Mouse (Mus musculus): ENCODE data around the gene Il2rb. TPM values are rescaled to one million over a fixed set of nuclear protein-coding genes. Genes with fewer than 3 reads are reported as not detected.

The Il2rb gene
- polyA plus RNA-seq, 1 experiment from 2014 or later = not detected

DNA sequence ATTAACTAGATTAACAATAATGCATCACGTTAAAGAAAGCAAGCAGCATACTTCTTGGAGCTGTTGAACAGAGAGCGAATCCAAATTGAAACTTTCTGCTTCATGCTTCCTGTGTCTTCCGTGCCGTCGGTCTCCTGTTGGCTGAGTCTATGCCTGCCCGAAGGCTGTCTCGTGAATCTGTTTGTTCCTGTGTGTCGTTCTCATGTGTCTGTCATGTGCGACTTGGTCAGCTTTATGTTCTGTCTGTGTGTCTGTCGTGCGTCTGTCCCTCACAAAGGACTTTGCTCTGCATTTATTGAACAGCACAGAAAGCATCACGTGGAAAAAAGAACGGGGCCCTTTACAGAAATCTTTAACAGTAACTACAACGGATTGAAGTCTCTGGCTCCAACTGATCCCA, 17.9 kb upstream of the Il2rb start:
- no peaks in the 10 kb centered on the region for H3K36me3 ChIP-seq (ENCODE audit: control insufficient read depth, insufficient read depth, low read length)
- H3K4me3 ChIP-seq (ENCODE audit: low read depth, low read length) = no peak overlapping the region
- H3K9ac ChIP-seq (ENCODE audit: low read depth, low read length) = no peak overlapping the region
- H3K4me1 ChIP-seq (ENCODE audit: control insufficient read depth, insufficient read depth, low read length) = peaks cover 9% of the 10 kb centered on the region; the same call in 1 of the 2 replicates
- H3K27ac ChIP-seq (ENCODE audit: low read depth, low read length) = no peak overlapping the region
- H3K4me2 ChIP-seq = no peak overlapping the region
- ATAC-seq (replicated peaks; ENCODE audit: insufficient number of reproducible peaks, low FRiP score, low TSS enrichment) = no peak
- no peaks in the 10 kb centered on the region for H3K9me3 ChIP-seq (replicated peaks; ENCODE audit: control insufficient read depth, low read length)
- H3K27me3 ChIP-seq (ENCODE audit: control insufficient read depth, insufficient read depth, low read length) = no peaks in the 10 kb centered on the region
- WGBS (ENCODE audit: insufficient replicate concordance) = 84% methylated on average over 14 of the region's 14 CpGs

DNA sequence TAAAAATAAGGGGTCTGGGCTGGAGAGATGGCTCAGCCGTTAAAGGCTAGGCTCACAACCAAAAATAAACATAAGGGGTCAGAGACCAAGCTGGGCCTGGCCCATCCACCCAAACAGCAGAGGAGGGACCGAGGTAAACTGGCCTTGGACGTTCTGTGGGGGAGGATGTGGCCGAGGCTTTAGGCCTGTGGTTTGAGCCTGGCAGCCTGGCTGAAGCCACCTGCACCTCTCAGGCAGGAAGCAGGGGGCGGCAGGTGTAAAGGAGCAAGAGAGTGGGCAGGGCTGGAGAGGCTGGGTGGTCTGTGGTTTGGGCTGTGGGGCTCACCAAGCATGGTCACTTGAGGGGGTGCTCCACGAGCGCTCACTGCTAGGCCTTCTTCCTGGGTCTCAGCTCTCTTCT, 16.9 kb upstream of the Il2rb start:
- Histone ChIP-seq H3K4me2 (no peak overlapping the region), H3K9ac (ENCODE audit: low read depth, low read length) (no peak overlapping the region), H3K27me3 (ENCODE audit: control insufficient read depth, insufficient read depth, low read length) (no peaks in the 10 kb centered on the region), H3K27ac (ENCODE audit: low read depth, low read length) (no peak overlapping the region), H3K4me1 (ENCODE audit: control insufficient read depth, insufficient read depth, low read length) (0 out of 2 replicates have a peak, but pooled peaks cover 8% of the 10 kb centered on the region), H3K9me3 (replicated peaks; ENCODE audit: control insufficient read depth, low read length) (no peaks in the 10 kb centered on the region), H3K4me3 (ENCODE audit: low read depth, low read length) (no peak overlapping the region), H3K36me3 (ENCODE audit: control insufficient read depth, insufficient read depth, low read length) (no peaks in the 10 kb centered on the region)
- ATAC-seq (replicated peaks; ENCODE audit: insufficient number of reproducible peaks, low FRiP score, low TSS enrichment) = no peak
- WGBS (ENCODE audit: insufficient replicate concordance) = 67% methylated on average over 7 of the region's 7 CpGs

DNA sequence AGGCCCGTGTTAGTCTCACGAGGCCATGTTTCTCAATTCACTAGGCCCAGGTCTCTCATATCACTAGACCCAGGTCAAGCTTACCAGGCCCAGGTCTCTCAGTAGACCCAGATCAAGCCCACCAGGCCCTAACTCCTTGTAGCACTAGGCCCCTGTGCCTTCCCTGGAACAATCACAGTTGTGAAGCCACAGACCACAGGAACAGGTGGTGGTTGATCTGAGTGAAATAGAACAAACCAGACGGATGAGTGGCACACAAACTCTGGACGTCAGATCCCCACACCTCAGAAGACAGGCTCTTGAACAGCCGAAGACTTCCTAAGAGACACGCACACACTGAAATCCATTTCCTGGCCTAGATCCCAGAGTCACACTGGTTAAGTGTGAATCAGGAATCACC, 15.7 kb upstream of the Il2rb start:
- H3K27ac ChIP-seq (ENCODE audit: low read depth, low read length) = no peak overlapping the region
- H3K9me3 ChIP-seq (replicated peaks; ENCODE audit: control insufficient read depth, low read length) = no peaks in the 10 kb centered on the region
- H3K36me3 ChIP-seq (ENCODE audit: control insufficient read depth, insufficient read depth, low read length) = no peaks in the 10 kb centered on the region
- no peak overlapping the region for H3K4me3 ChIP-seq (ENCODE audit: low read depth, low read length)
- H3K4me2 ChIP-seq = no peak overlapping the region
- no peaks in the 10 kb centered on the region for H3K27me3 ChIP-seq (ENCODE audit: control insufficient read depth, insufficient read depth, low read length)
- H3K4me1 ChIP-seq (ENCODE audit: control insufficient read depth, insufficient read depth, low read length) = 0 out of 2 replicates have a peak, but pooled peaks cover 8% of the 10 kb centered on the region
- WGBS (ENCODE audit: insufficient replicate concordance) = 79% methylated on average over 6 of the region's 6 CpGs
- H3K9ac ChIP-seq (ENCODE audit: low read depth, low read length) = no peak overlapping the region
- no peak for ATAC-seq (replicated peaks; ENCODE audit: insufficient number of reproducible peaks, low FRiP score, low TSS enrichment)

DNA sequence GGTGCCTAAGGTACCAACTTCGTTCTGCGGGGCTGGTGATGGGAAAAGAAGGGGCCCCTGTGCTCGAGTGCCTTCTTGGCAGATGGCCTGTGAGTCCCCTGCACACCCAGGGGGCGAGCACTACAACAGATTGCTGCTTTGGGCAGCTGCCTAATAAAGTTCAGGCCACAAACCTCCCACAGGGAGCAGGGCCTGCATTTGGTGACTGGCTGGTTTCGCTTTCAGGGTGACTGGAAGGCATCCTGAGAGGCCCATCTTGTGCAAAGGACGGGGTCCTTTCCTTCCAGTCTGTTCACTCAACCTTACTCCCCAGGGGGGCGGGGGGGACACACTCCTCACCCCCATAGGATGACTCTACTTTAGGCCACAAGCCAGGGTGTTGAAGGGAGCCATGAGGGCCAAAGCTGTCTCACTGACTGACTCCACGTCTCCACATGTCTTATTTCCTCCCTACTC, 15.1 kb upstream of the Il2rb start:
- no peak overlapping the region for H3K4me2 ChIP-seq
- ATAC-seq (replicated peaks; ENCODE audit: insufficient number of reproducible peaks, low FRiP score, low TSS enrichment) = no peak
- 0 out of 2 replicates have a peak, but pooled peaks cover 8% of the 10 kb centered on the region for H3K4me1 ChIP-seq (ENCODE audit: control insufficient read depth, insufficient read depth, low read length)
- H3K36me3 ChIP-seq (ENCODE audit: control insufficient read depth, insufficient read depth, low read length) = no peaks in the 10 kb centered on the region
- H3K4me3 ChIP-seq (ENCODE audit: low read depth, low read length) = no peak overlapping the region
- peak overlapping the region; percentile 34 for H3K9ac ChIP-seq (ENCODE audit: low read depth, low read length)
- H3K27ac ChIP-seq (ENCODE audit: low read depth, low read length) = no peak overlapping the region
- no peaks in the 10 kb centered on the region for H3K27me3 ChIP-seq (ENCODE audit: control insufficient read depth, insufficient read depth, low read length)
- no peaks in the 10 kb centered on the region for H3K9me3 ChIP-seq (replicated peaks; ENCODE audit: control insufficient read depth, low read length)
- WGBS (ENCODE audit: insufficient replicate concordance) = 67% methylated on average over 8 of the region's 8 CpGs

DNA sequence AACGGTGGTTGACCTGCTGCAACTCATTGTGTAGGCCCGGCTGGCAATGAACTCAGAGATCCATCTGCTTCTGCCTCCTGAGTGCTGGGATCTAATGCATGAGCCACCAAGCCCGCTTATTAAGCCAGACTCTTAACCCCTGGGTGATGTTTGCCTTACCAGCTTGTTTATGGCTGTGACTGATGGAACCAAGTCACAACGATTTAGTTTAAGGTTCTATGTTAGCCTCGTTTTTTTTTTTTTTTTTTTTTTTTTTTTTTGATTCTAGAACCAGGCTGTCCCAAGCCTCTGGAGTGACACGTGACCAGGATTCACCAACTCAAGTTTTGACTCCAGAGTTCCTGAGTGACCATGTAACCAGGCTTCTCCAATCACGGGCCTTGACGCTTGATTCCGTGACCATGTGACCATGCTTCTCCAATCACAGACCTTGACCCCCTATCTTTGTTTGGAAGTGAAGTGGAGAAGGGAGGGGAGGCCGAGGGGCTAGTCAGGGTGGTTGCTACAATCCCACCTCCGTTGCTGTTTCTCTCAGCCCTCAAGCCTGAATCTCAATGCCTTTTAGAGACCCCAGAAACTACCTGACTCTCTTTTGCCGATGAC, 14.3 kb upstream of the Il2rb start:
- ATAC-seq (replicated peaks; ENCODE audit: insufficient number of reproducible peaks, low FRiP score, low TSS enrichment) = no peak
- H3K4me1 ChIP-seq (ENCODE audit: control insufficient read depth, insufficient read depth, low read length) = 0 out of 2 replicates have a peak, but pooled peaks cover 8% of the 10 kb centered on the region
- no peak overlapping the region for H3K4me3 ChIP-seq (ENCODE audit: low read depth, low read length)
- 0 out of 2 replicates have a peak overlapping the region, but pooled peaks have one; percentile 19 for H3K4me2 ChIP-seq
- H3K36me3 ChIP-seq (ENCODE audit: control insufficient read depth, insufficient read depth, low read length) = no peaks in the 10 kb centered on the region
- WGBS (ENCODE audit: insufficient replicate concordance) = 39% methylated on average over 12 of the region's 12 CpGs
- H3K9ac ChIP-seq (ENCODE audit: low read depth, low read length) = 0 out of 2 replicates have a peak overlapping the region, but pooled peaks have one; percentile 34
- H3K27ac ChIP-seq (ENCODE audit: low read depth, low read length) = no peak overlapping the region
- H3K27me3 ChIP-seq (ENCODE audit: control insufficient read depth, insufficient read depth, low read length) = no peaks in the 10 kb centered on the region
- no peaks in the 10 kb centered on the region for H3K9me3 ChIP-seq (replicated peaks; ENCODE audit: control insufficient read depth, low read length)

DNA sequence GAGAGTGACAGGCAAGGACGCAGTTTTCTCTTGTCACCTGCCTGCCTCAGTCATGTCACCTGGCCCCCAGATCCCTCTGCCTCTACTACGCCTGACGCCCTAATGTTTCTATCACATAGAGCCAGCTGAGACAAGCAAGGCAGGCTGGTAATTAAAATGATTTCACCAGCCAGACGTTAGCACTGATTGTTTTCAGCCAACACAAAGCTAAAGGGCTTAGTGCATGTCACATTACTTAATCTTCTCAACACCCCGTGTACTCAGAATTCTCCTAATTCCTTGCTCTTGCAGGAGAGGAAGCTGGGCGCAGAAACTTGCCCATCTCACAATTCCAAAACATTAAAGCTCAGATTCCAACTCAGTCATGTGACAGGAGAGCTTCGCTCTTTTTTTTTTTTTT, 13.4 kb upstream of the Il2rb start:
- peaks cover 8% of the 10 kb centered on the region; the same call in 1 of the 2 replicates for H3K4me1 ChIP-seq (ENCODE audit: control insufficient read depth, insufficient read depth, low read length)
- H3K27ac ChIP-seq (ENCODE audit: low read depth, low read length) = no peak overlapping the region
- H3K27me3 ChIP-seq (ENCODE audit: control insufficient read depth, insufficient read depth, low read length) = no peaks in the 10 kb centered on the region
- ATAC-seq (replicated peaks; ENCODE audit: insufficient number of reproducible peaks, low FRiP score, low TSS enrichment) = no peak
- no peaks in the 10 kb centered on the region for H3K9me3 ChIP-seq (replicated peaks; ENCODE audit: control insufficient read depth, low read length)
- no peaks in the 10 kb centered on the region for H3K36me3 ChIP-seq (ENCODE audit: control insufficient read depth, insufficient read depth, low read length)
- 53% methylated on average over 7 of the region's 7 CpGs for WGBS (ENCODE audit: insufficient replicate concordance)
- H3K9ac ChIP-seq (ENCODE audit: low read depth, low read length) = no peak overlapping the region
- H3K4me3 ChIP-seq (ENCODE audit: low read depth, low read length) = no peak overlapping the region
- no peak overlapping the region for H3K4me2 ChIP-seq

DNA sequence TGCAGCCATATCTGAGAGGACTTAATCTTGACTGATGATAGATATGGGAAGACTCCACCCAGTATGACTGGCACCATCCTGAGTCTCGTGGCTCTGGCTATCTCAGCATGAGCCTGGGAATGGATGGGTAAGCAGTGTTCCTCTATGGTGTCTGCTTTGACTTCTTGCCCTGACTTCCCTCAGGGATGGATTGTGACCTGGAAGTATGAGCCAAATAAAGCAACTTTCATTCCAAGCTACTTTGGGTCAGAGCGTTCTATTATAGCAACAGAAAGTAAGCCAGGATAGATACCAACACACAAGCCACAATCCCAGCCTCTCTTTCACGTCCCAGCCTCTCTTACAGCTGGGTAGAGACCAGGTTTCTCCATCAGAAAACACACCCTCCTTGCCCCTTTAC, 10.5 kb upstream of the Il2rb start:
- H3K27ac ChIP-seq (ENCODE audit: low read depth, low read length) = no peak overlapping the region
- no peak for ATAC-seq (replicated peaks; ENCODE audit: insufficient number of reproducible peaks, low FRiP score, low TSS enrichment)
- no peaks in the 10 kb centered on the region for H3K36me3 ChIP-seq (ENCODE audit: control insufficient read depth, insufficient read depth, low read length)
- no peak overlapping the region for H3K9ac ChIP-seq (ENCODE audit: low read depth, low read length)
- WGBS (ENCODE audit: insufficient replicate concordance) = 78% methylated on average over 3 of the region's 3 CpGs
- H3K4me1 ChIP-seq (ENCODE audit: control insufficient read depth, insufficient read depth, low read length) = peaks cover 8% of the 10 kb centered on the region; the same call in 1 of the 2 replicates
- H3K4me3 ChIP-seq (ENCODE audit: low read depth, low read length) = no peak overlapping the region
- no peak overlapping the region for H3K4me2 ChIP-seq
- H3K27me3 ChIP-seq (ENCODE audit: control insufficient read depth, insufficient read depth, low read length) = no peaks in the 10 kb centered on the region
- no peaks in the 10 kb centered on the region for H3K9me3 ChIP-seq (replicated peaks; ENCODE audit: control insufficient read depth, low read length)

DNA sequence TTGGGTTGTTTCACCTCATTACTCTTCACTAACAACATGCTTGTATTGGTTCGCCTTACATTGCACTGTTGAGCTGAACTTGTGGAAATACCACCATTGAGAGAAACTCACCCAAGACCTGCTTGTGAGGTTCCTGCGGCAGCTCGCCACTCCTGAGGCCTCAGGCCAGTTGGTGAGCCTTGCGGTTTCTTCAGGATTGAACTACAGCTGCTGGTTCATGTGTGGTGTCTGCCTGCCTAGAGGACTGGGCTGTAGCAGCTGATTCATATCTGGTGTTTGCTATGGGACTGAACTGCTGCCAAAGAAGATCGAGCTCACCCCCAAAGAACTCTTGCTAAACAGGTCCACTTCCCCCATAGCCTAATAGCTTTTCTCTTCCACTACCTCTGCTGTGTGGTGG, 9.7 kb upstream of the Il2rb start:
- Histone ChIP-seq H3K36me3 (ENCODE audit: control insufficient read depth, insufficient read depth, low read length) (no peaks in the 10 kb centered on the region), H3K4me2 (no peak overlapping the region), H3K27ac (ENCODE audit: low read depth, low read length) (no peak overlapping the region), H3K4me1 (ENCODE audit: control insufficient read depth, insufficient read depth, low read length) (peaks cover 3% of the 10 kb centered on the region; the same call in 1 of the 2 replicates), H3K9ac (ENCODE audit: low read depth, low read length) (no peak overlapping the region), H3K4me3 (ENCODE audit: low read depth, low read length) (no peak overlapping the region), H3K27me3 (ENCODE audit: control insufficient read depth, insufficient read depth, low read length) (no peaks in the 10 kb centered on the region), H3K9me3 (replicated peaks; ENCODE audit: control insufficient read depth, low read length) (no peaks in the 10 kb centered on the region)
- no peak for ATAC-seq (replicated peaks; ENCODE audit: insufficient number of reproducible peaks, low FRiP score, low TSS enrichment)
- WGBS (ENCODE audit: insufficient replicate concordance) = 80% methylated on average over 5 of the region's 5 CpGs

DNA sequence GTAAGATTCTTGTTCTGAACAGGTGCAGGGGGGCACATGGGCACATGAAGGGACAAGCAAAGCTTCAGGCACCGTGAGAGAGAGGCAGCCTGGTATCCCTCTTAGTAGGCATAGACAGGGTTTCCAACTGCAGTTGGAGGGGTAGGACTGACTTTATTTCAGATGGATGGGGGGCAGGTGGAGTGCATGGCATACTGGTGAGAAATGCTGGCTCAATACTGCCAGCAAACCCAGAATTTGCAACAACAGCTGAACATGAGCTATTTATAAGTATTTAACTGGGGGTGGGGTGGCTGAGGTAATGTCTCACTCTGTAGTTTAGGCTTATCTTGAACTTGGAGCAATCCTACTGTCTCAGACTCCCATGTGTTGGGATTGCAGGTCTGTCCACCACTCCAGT, 8.9 kb upstream of the Il2rb start:
- H3K9me3 ChIP-seq (replicated peaks; ENCODE audit: control insufficient read depth, low read length) = no peaks in the 10 kb centered on the region
- WGBS (ENCODE audit: insufficient replicate concordance) = 72% methylated on average over 1 of the region's 1 CpGs
- H3K9ac ChIP-seq (ENCODE audit: low read depth, low read length) = no peak overlapping the region

More for the DNA sequence above, 8.9 kb upstream of the Il2rb start:
- Histone ChIP-seq H3K4me1 (ENCODE audit: control insufficient read depth, insufficient read depth, low read length) (no peaks in the 10 kb centered on the region; the same call in 1 of the 2 replicates), H3K27me3 (ENCODE audit: control insufficient read depth, insufficient read depth, low read length) (no peaks in the 10 kb centered on the region), H3K4me2 (no peak overlapping the region), H3K27ac (ENCODE audit: low read depth, low read length) (no peak overlapping the region), H3K36me3 (ENCODE audit: control insufficient read depth, insufficient read depth, low read length) (no peaks in the 10 kb centered on the region), H3K4me3 (ENCODE audit: low read depth, low read length) (no peak overlapping the region)
- ATAC-seq (replicated peaks; ENCODE audit: insufficient number of reproducible peaks, low FRiP score, low TSS enrichment) = no peak
